Mouse (Mus musculus): ENCODE measurements around the gene Mef2b. TPM values are rescaled to one million over a fixed set of nuclear protein-coding genes. Genes with fewer than 3 reads are reported as not detected.

Mef2b gene
- polyA plus RNA-seq, 1 experiment, result 0.34 TPM

- peak; percentile 61 to 83 for DNase-seq (ENCODE audit: extremely low spot score in 1 of 2, low spot score in 1 of 2)
Observed at GRCm38 (mm10) chr8:70131166-70131883, 8.2 kb upstream of the Mef2b start, which contains the start of gene Nr2c2ap. TSS of gene Nr2c2ap (plus strand) at chr8:70131333.

DNA sequence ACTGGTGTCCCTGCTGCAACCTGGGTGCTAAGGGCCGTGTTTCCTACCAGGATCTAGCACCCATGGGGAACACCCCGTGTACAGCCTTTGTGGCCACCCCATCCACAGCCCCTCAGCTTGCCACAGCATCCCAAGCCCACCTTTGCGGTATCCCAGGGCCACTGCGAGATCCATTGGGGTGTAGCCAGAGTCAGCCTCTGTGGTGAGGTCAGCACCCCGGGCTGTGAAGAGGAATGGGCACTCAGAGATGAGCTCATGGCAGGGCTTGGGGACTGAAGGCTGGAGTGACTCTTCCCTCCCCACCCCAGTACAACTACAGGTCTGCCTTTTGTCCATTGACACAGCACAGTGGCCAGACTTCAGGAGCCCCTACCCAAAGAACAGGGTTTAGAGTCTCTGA, 5.4 kb upstream of the Mef2b start:
- DNase-seq (ENCODE audit: extremely low spot score in 1 of 2, low spot score in 1 of 2), result no peak

GRCm38 (mm10) chr8:70134931-70135330, 4.6 kb upstream of the Mef2b start:
- DNase-seq (ENCODE audit: extremely low spot score in 1 of 2, low spot score in 1 of 2), result no peak

- no peak for DNase-seq (ENCODE audit: extremely low spot score in 1 of 2, low spot score in 1 of 2)
Observed at GRCm38 (mm10) chr8:70136591-70136990, 2.9 kb upstream of the Mef2b start.

DNA sequence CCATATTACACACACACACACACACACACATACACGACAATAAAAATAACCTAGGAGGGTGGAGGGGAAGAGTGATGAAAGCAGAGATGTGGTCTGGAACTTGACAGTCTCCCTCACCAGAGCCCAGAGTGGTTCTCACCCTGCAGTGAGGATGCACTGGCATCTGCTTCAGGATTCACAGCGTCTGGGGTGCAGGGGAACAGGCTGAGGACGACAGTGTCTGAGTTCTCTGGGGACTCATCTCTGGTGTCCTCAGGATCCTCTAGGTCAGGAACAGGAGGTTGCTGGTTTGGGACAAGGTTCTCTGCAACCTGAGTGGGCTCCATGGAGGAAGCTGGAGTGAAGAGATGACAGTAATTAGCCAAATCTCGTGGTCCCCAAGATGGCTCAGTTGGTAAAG, 1.6 kb upstream of the Mef2b start:
- no peak for DNase-seq (ENCODE audit: extremely low spot score in 1 of 2, low spot score in 1 of 2)

- DNase-seq (ENCODE audit: extremely low spot score in 1 of 2, low spot score in 1 of 2), result no peak
Observed at GRCm38 (mm10) chr8:70139981-70140380, 470 bp downstream of the Mef2b start.

DNA sequence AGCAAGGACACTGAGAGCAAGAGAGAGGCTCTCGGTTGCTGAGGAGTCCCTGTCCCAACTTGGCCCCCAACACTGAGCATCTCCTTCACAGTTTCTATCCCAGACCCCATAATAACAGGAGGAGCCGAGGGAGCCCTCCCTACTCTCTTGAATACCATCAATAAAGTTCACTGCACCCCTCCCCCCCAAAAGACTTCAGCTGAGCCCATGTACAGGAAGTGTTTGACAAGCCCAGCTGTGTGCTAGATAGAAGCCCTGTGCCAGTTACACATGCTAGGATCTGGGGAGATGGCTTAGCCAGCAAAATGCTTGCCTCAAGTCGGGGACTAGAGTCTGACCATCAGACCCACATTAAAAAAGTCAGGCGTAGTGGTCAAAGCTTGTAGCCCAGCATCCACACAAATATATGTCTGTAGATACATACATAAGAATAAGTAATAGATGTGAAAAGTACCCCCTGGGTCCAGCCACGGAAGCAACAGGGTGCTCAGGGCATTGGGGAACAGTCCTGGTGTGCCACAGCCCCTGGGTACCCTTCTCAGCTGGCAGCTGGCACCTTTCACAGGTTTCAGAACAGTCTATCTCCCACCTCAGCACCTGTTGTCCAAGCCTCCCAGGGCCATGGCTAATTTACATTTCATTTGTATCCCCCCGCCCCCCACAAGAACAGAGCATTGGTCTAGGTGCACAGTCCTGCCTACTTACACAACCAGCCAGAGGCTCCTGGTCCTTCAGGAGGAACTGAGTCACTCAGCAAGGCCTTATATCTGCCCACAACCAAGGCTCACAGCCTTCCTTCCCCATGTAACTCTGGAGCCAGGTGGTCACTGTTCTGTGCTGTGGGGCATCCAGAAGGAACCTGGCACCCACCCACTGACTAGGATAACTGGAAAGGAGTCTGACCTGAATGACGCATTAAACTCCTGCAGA, 8.4 kb downstream of the Mef2b start:
- no peak for DNase-seq (ENCODE audit: extremely low spot score in 1 of 2, low spot score in 1 of 2)

DNA sequence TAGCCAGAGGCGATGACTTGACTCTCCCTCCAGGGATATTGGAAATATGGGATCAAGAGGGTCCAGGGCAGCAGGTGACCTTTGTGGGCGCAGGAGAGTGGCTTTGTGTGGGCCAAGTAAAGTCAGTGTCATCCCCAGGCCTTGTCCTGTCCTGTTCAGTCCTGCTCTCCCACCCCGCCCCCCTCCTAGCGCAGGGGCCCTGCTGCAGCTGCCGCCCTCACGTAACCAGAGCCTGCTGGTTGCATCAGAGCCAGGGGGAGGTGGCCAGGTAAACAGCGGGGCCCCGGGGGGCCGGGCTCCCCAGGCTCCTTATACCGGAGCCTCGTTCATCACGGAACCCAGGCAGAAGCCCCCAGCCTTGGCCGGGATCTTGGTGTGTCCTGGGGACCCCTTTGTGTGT, 10.6 kb downstream of the Mef2b start:
- DNase-seq (ENCODE audit: extremely low spot score in 1 of 2, low spot score in 1 of 2), result no peak

GRCm38 (mm10) chr8:70152537-70153257, 13.2 kb downstream of the Mef2b start:
- peak in 1 of 2 experiments; percentile 54 for DNase-seq (ENCODE audit: extremely low spot score in 1 of 2, low spot score in 1 of 2)

- DNase-seq (ENCODE audit: extremely low spot score in 1 of 2, low spot score in 1 of 2), result no peak
Observed at GRCm38 (mm10) chr8:70157240-70157800, 17.8 kb downstream of the Mef2b start.

GRCm38 (mm10) chr8:70158069-70158853, 18.8 kb downstream of the Mef2b start:
- DNase-seq (ENCODE audit: extremely low spot score in 1 of 2, low spot score in 1 of 2), result peak in 1 of 2 experiments; percentile 63

- DNase-seq (ENCODE audit: extremely low spot score in 1 of 2, low spot score in 1 of 2), result no peak
Observed at GRCm38 (mm10) chr8:70159211-70159610, 19.7 kb downstream of the Mef2b start.

- DNase-seq (ENCODE audit: extremely low spot score in 1 of 2, low spot score in 1 of 2), result no peak
Observed at GRCm38 (mm10) chr8:70160015-70160414, 20.5 kb downstream of the Mef2b start.

GRCm38 (mm10) chr8:70163316-70163715, 23.8 kb downstream of the Mef2b start:
- DNase-seq (ENCODE audit: extremely low spot score in 1 of 2, low spot score in 1 of 2), result no peak

DNA sequence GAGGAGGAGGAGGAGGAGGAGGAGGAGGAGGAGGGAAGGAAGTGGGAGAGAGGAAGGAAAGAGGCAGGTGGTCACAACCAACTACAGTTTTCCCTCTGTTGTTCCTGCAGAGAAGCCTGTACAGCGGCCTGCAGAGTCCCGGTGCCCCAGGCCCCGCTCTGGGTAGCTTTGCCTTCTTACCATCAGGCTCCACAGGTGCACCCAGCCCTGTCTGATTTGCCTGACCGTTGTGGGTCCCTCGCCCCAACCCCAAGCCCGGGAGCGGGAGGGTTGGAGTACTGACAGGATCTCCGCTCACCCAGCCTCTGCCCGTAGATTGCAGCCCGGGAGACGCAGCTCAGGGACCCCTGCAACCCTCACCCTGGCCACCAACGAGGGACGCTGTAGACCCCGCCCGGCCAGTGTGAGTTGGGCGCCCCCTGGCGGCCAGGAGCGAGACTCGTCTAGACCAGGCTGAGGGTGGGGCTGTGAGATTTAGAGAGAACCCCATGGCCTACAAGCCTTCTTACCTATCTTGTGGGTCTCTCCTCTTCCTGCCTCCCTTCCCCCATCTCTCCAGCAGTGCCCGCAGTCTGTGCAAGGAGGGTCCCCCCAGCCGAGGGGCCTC, 27.1 kb downstream of the Mef2b start:
- peak in 1 of 2 experiments; percentile 62 for DNase-seq (ENCODE audit: extremely low spot score in 1 of 2, low spot score in 1 of 2)

GRCm38 (mm10) chr8:70170116-70170515, 30.6 kb downstream of the Mef2b start:
- no peak for DNase-seq (ENCODE audit: extremely low spot score in 1 of 2, low spot score in 1 of 2)

- DNase-seq (ENCODE audit: extremely low spot score in 1 of 2, low spot score in 1 of 2), result no peak
Observed at GRCm38 (mm10) chr8:70170748-70171147, 31.2 kb downstream of the Mef2b start.

GRCm38 (mm10) chr8:70171240-70171639, 31.7 kb downstream of the Mef2b start:
- DNase-seq (ENCODE audit: extremely low spot score in 1 of 2, low spot score in 1 of 2), result no peak

DNA sequence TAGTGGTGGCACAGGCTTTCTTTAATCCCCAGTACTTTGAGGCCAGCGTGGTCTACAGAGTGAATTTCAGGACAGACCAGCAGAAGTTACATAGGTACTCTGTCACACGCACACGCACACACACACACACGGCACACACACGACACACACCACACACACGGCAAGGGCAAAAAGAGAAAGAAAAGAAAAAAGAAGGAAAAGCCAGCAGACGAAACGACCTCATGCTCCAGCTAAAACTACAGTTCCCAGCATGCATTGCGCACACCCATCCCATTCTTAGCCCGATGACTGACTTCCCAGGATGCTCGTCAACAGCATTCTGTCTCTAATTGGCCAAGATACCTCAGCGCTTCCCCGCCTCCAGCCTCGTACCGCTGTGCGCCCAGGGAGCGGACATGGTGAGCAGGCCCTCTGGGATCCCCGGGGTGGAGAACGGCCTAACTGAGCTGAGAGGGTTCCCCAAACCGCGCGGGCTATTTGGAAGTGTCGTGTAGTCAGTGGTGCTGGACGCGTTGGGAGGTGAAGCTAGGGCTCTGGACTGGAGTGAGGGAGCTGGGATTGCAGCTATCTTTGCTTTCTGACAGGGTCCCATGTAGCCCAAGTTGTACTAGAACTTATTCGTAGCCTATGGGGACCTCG, 32.7 kb downstream of the Mef2b start, which contains the start of gene Tmem161a:
Gene Tmem161a (plus strand): TSS at position 314 of the 639 bp plus-strand sequence.
- peak; percentile 93 to 96 for DNase-seq (ENCODE audit: extremely low spot score in 1 of 2, low spot score in 1 of 2)

All from frontal cortex, adult 2 months (tissue).